8 mouse cellular contexts compared by ENCODE assay signal in genomic region chr10:79997819-79998218, GRCm38 (mm10). TPM values are rescaled to one million over a fixed set of nuclear protein-coding genes. Genes with fewer than 3 reads are reported as not detected.
A peak's percentile ranks its signal among the peaks of the same experiment; 100 is the strongest.
DNase-seq lines count a peak whose midpoint lies in the region; ATAC-seq and TF ChIP-seq lines count a peak whose summit lies in the region.

No protein-coding gene starts in this region.

- H3K4me2 ChIP-seq in hindbrain, embryonic 15.5 days, result peak overlapping the region; percentile 81
- peak overlapping the region; percentile 70 for H3K4me2 ChIP-seq in midbrain, embryonic 13.5 days (replicated peaks)

- no peaks in the 10 kb centered on the region for H3K36me3 ChIP-seq in ES-Bruce4 (ENCODE audit: control insufficient read depth, insufficient read depth, low read length, poor library complexity, severe bottlenecking)
- H3K36me3 ChIP-seq in hindbrain, embryonic 15.5 days, result no peaks in the 10 kb centered on the region
- H3K36me3 ChIP-seq in midbrain, embryonic 13.5 days, result no peaks in the 10 kb centered on the region

- peak overlapping the region; percentile 96 for H3K4me3 ChIP-seq in ES-Bruce4 (ENCODE audit: low read depth, low read length)
- H3K4me3 ChIP-seq in hindbrain, embryonic 15.5 days, result peak overlapping the region; percentile 54
- peak overlapping the region; percentile 48 for H3K4me3 ChIP-seq in midbrain, embryonic 13.5 days (replicated peaks)

- ATAC-seq in erythroblast, adult 5-6 weeks (replicated peaks; ENCODE audit: low FRiP score, poor library complexity, severe bottlenecking), result peak; percentile 29
- peak; percentile 16; the same call in 1 of the 2 replicates for ATAC-seq in hindbrain, embryonic 15.5 days (ENCODE audit: low FRiP score, low read depth)
- ATAC-seq in midbrain, embryonic 13.5 days, result peak; percentile 29

- TF ChIP-seq EP300 in ES-Bruce4 (IDR thresholded peaks at IDR 0.05; ENCODE audit: insufficient read depth, low read depth, low read length), result no peak

- H3K9me3 ChIP-seq in ES-Bruce4 (replicated peaks; ENCODE audit: control insufficient read depth, insufficient read depth, low read length, poor library complexity, severe bottlenecking), result no peaks in the 10 kb centered on the region
- no peaks in the 10 kb centered on the region for H3K9me3 ChIP-seq in hindbrain, embryonic 15.5 days
- no peaks in the 10 kb centered on the region for H3K9me3 ChIP-seq in midbrain, embryonic 13.5 days

- no peak for TF ChIP-seq CTCF in ES-Bruce4 (IDR thresholded peaks at IDR 0.05; ENCODE audit: low read depth, low read length)

- H3K27me3 ChIP-seq in ES-Bruce4 (ENCODE audit: control insufficient read depth, insufficient read depth, low read length, poor library complexity, severe bottlenecking), result no peaks in the 10 kb centered on the region
- peaks cover 14% of the 10 kb centered on the region for H3K27me3 ChIP-seq in hindbrain, embryonic 15.5 days
- H3K27me3 ChIP-seq in midbrain, embryonic 13.5 days, result peaks cover 38% of the 10 kb centered on the region

- no peak overlapping the region; the same call in 1 of the 2 replicates for H3K9ac ChIP-seq in ES-Bruce4 (ENCODE audit: low read depth, poor library complexity, severe bottlenecking)
- H3K9ac ChIP-seq in hindbrain, embryonic 15.5 days, result peak overlapping the region; percentile 40
- H3K9ac ChIP-seq in midbrain, embryonic 13.5 days (replicated peaks), result peak overlapping the region; percentile 55

- TF ChIP-seq POLR2A in ES-Bruce4 (IDR thresholded peaks at IDR 0.05; ENCODE audit: insufficient read depth, low read length), result no peak

- H3K27ac ChIP-seq in ES-Bruce4 (ENCODE audit: insufficient read depth, low read length), result no peak overlapping the region
- peak overlapping the region; percentile 69 for H3K27ac ChIP-seq in hindbrain, embryonic 15.5 days (replicated peaks)
- peak overlapping the region; percentile 47; the same call in 1 of the 2 replicates for H3K27ac ChIP-seq in midbrain, embryonic 13.5 days

- H3K4me1 ChIP-seq in ES-Bruce4 (ENCODE audit: control insufficient read depth, insufficient read depth, low read length), result no peaks in the 10 kb centered on the region
- H3K4me1 ChIP-seq in hindbrain, embryonic 15.5 days (replicated peaks), result peaks cover 29% of the 10 kb centered on the region
- peaks cover 20% of the 10 kb centered on the region for H3K4me1 ChIP-seq in midbrain, embryonic 13.5 days (replicated peaks)

- 9% methylated on average over 15 of the region's 15 CpGs for WGBS in hindbrain, embryonic 15.5 days
- WGBS in midbrain, embryonic 13.5 days, result 5% methylated on average over 15 of the region's 15 CpGs

- peak; percentile 52 for DNase-seq in adrenal gland, postnatal 10 days
- no peak for DNase-seq in adrenal gland, adult 2 months
- no peak for DNase-seq in layer of hippocampus, postnatal 36 days
- no peak for DNase-seq in urinary bladder, postnatal 4 days (ENCODE audit: low spot score in 2 of 2)

RNA-seq across cellular contexts. Expression of gene Abca7, which starts 1.5 kb away (rescaled TPM):
- 10 to 100 TPM; 16.0 to 19.8 TPM for total RNA-seq in adrenal gland, postnatal 10 days (2021)
- 10 to 100 TPM; 18.4 to 22.9 TPM for total RNA-seq in adrenal gland, adult 2 months (2021)
- polyA plus RNA-seq in adrenal gland, adult 2 months (2012; rRNA removed), result 28.6 TPM in 2 replicates
- 10.6 and 11.0 TPM in 2 replicates for polyA plus RNA-seq in ES-Bruce4 (2011; ENCODE audit: insufficient read depth, insufficient read length, low read depth, missing spikeins)
- total RNA-seq in erythroblast, adult 5-6 weeks (2015; ENCODE audit: low replicate concordance), result 14.4 and 18.2 TPM in 2 replicates
- total RNA-seq in erythroblast, adult 5-6 weeks (2017; ENCODE audit: low replicate concordance), result 19.4 and 27.7 TPM in 2 replicates
- polyA plus RNA-seq in hindbrain, embryonic 15.5 days (2015; fragmentation: Nextera tagmentation; extraction: Ambion mirVana), result 4.8 and 5.4 TPM in 2 replicates
- polyA plus RNA-seq in midbrain, embryonic 13.5 days (2015; fragmentation: Nextera tagmentation; extraction: Ambion mirVana), result 5.4 and 5.8 TPM in 2 replicates
- 10 to 100 TPM; 10.9 to 11.0 TPM for total RNA-seq in layer of hippocampus, postnatal 36 days (2021)

RNA-seq across cellular contexts. Expression of gene Cnn2, which starts 9.4 kb away (rescaled TPM):
- total RNA-seq in adrenal gland, postnatal 10 days (2021), result 10 to 100 TPM; 46.8 to 57.8 TPM
- 10 to 100 TPM; 29.5 to 50.1 TPM for total RNA-seq in adrenal gland, adult 2 months (2021)
- polyA plus RNA-seq in adrenal gland, adult 2 months (2012; rRNA removed), result 53.0 and 58.8 TPM in 2 replicates
- polyA plus RNA-seq in ES-Bruce4 (2011; ENCODE audit: insufficient read depth, insufficient read length, low read depth, missing spikeins), result 156 and 164 TPM in 2 replicates
- 33.8 and 46.6 TPM in 2 replicates for total RNA-seq in erythroblast, adult 5-6 weeks (2015; ENCODE audit: low replicate concordance)
- 30.0 and 73.0 TPM in 2 replicates for total RNA-seq in erythroblast, adult 5-6 weeks (2017; ENCODE audit: low replicate concordance)
- polyA plus RNA-seq in hindbrain, embryonic 15.5 days (2015; fragmentation: Nextera tagmentation; extraction: Ambion mirVana), result 29.4 and 33.6 TPM in 2 replicates
- polyA plus RNA-seq in midbrain, embryonic 13.5 days (2015; fragmentation: Nextera tagmentation; extraction: Ambion mirVana), result 29.5 and 37.1 TPM in 2 replicates
- total RNA-seq in layer of hippocampus, postnatal 36 days (2021), result 1 to 10 TPM; 5.5 to 6.6 TPM

RNA-seq across cellular contexts. Expression of gene Tmem259, which starts 13.7 kb away (rescaled TPM):
- 100 to 1,000 TPM; 143 to 146 TPM for total RNA-seq in adrenal gland, postnatal 10 days (2021)
- 100 to 1,000 TPM; 142 to 143 TPM for total RNA-seq in adrenal gland, adult 2 months (2021)
- polyA plus RNA-seq in adrenal gland, adult 2 months (2012; rRNA removed), result 619 and 624 TPM in 2 replicates
- 54.6 and 61.1 TPM in 2 replicates for polyA plus RNA-seq in ES-Bruce4 (2011; ENCODE audit: insufficient read depth, insufficient read length, low read depth, missing spikeins)
- 13.6 and 29.6 TPM in 2 replicates for total RNA-seq in erythroblast, adult 5-6 weeks (2015; ENCODE audit: low replicate concordance)
- total RNA-seq in erythroblast, adult 5-6 weeks (2017; ENCODE audit: low replicate concordance), result 12.8 and 22.6 TPM in 2 replicates
- 24.5 and 27.3 TPM in 2 replicates for polyA plus RNA-seq in hindbrain, embryonic 15.5 days (2015; fragmentation: Nextera tagmentation; extraction: Ambion mirVana)
- polyA plus RNA-seq in midbrain, embryonic 13.5 days (2015; fragmentation: Nextera tagmentation; extraction: Ambion mirVana), result 13.7 and 16.7 TPM in 2 replicates
- total RNA-seq in layer of hippocampus, postnatal 36 days (2021), result 100 to 1,000 TPM; 117 to 124 TPM

RNA-seq across cellular contexts. Expression of gene Arhgap45, which starts 18.6 kb away (rescaled TPM):
- total RNA-seq in adrenal gland, postnatal 10 days (2021), result 10 to 100 TPM; 11.9 to 12.7 TPM
- total RNA-seq in adrenal gland, adult 2 months (2021), result 1 to 10 TPM; 3.9 to 6.7 TPM
- polyA plus RNA-seq in adrenal gland, adult 2 months (2012; rRNA removed), result 11.0 and 14.6 TPM in 2 replicates
- polyA plus RNA-seq in ES-Bruce4 (2011; ENCODE audit: insufficient read depth, insufficient read length, low read depth, missing spikeins), result 6.5 and 6.9 TPM in 2 replicates
- 23.1 and 31.6 TPM in 2 replicates for total RNA-seq in erythroblast, adult 5-6 weeks (2015; ENCODE audit: low replicate concordance)
- 28.6 and 35.8 TPM in 2 replicates for total RNA-seq in erythroblast, adult 5-6 weeks (2017; ENCODE audit: low replicate concordance)
- polyA plus RNA-seq in hindbrain, embryonic 15.5 days (2015; fragmentation: Nextera tagmentation; extraction: Ambion mirVana), result 2.3 and 2.5 TPM in 2 replicates
- polyA plus RNA-seq in midbrain, embryonic 13.5 days (2015; fragmentation: Nextera tagmentation; extraction: Ambion mirVana), result 1.5 and 1.6 TPM in 2 replicates
- total RNA-seq in layer of hippocampus, postnatal 36 days (2021), result 1 to 10 TPM; 3.2 to 4.2 TPM

RNA-seq across cellular contexts. Expression of gene Grin3b, which starts 27.3 kb away (rescaled TPM):
- under 1 TPM; 0.27 to 0.36 TPM for total RNA-seq in adrenal gland, postnatal 10 days (2021)
- total RNA-seq in adrenal gland, adult 2 months (2021), result under 1 TPM in 1 of 2 experiments, not detected in 1; 0.31 TPM
- polyA plus RNA-seq in adrenal gland, adult 2 months (2012; rRNA removed), result 0.09 and 0.17 TPM in 2 replicates
- polyA plus RNA-seq in ES-Bruce4 (2011; ENCODE audit: insufficient read depth, insufficient read length, low read depth, missing spikeins), result not detected in 2 replicates
- total RNA-seq in erythroblast, adult 5-6 weeks (2015; ENCODE audit: low replicate concordance), result not detected in 2 replicates
- not detected in 2 replicates for total RNA-seq in erythroblast, adult 5-6 weeks (2017; ENCODE audit: low replicate concordance)
- 0.29 and 0.34 TPM in 2 replicates for polyA plus RNA-seq in hindbrain, embryonic 15.5 days (2015; fragmentation: Nextera tagmentation; extraction: Ambion mirVana)
- polyA plus RNA-seq in midbrain, embryonic 13.5 days (2015; fragmentation: Nextera tagmentation; extraction: Ambion mirVana), result 0.24 and 0.57 TPM in 2 replicates
- under 1 TPM; 0.10 TPM for total RNA-seq in layer of hippocampus, postnatal 36 days (2021)

Comparison
In these comparisons a context has a peak if more than half of its experiments do, and no peak if none do; other contexts are left out.
1. RNA of gene Cnn2, which starts 9.4 kb away (total RNA-seq): 30.0 to 73.0 TPM in erythroblast, adult 5-6 weeks, 46.8 to 57.8 TPM in adrenal gland, postnatal 10 days and 29.5 to 50.1 TPM in adrenal gland, adult 2 months; 5.5 to 6.6 TPM in layer of hippocampus, postnatal 36 days; every median in the first group is over 4 times any median in the second.
2. Peak in every context shown above with its lines, with median percentiles within 50 percentile points of each other: H3K4me3 ChIP-seq and ATAC-seq.